Mouse (Mus musculus) liver, postnatal 0 days (tissue): Measurements from ENCODE around the gene Stil.

Experiments used
- CTCF ChIP-seq: sonication (generic); IDR thresholded peaks from 2 replicates; pipeline ENCODE4 v1.5.1; 2016; ENCODE audit warnings: antibody characterized with exemption, low read depth
- EP300 ChIP-seq: IDR thresholded peaks from 2 replicates; pipeline ENCODE4 v1.6.1; 2016; ENCODE audit warnings: antibody characterized with exemption, low read depth, mild to moderate bottlenecking

DNA sequence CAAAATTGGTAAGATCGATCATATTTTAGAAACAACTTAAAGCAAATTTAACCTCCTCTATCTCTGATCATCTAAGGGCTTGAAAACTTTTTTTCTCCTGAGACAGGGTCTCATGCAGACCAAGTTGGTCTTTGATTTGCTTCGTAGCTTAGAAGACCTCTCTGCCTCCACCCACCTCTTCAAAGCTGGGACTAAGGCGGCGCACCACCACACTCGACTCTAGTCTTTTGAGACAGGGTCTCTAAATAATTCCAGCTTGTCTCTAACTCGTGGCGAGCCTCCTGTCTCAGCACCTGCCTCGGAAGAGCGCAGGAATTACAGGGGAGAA, 550 bp upstream of the Stil start:
- TF ChIP-seq CTCF (no peak), EP300 (no peak)
